Mouse (Mus musculus) lung, adult 10 weeks (tissue): ENCODE results near the gene Rint1. TPM values are rescaled to one million over a fixed set of nuclear protein-coding genes. Genes with fewer than 3 reads are reported as not detected.

Experiments
- polyA plus RNA-seq: library from polyadenylated mRNA; stranded (reverse); fragments of 350-450 nt; fragmentation: Illumina TruSeq; extraction: RNeasy Lipid Tissue Mini Kit (QIAGEN cat#74804); gene quantifications from one replicate; pipeline ENCODE4 v1.2.3, GENCODE M21; 2014; ENCODE audit warnings: low read depth, low replicate concordance; ENCODE audit not compliant: insufficient read depth

Gene Rint1
- 10.8 TPM for polyA plus RNA-seq

GRCm38 (mm10) chr5:23787536-23788389, at the start of gene Rint1:
TSS of gene Rint1 (plus strand) at chr5:23787711.

DNA sequence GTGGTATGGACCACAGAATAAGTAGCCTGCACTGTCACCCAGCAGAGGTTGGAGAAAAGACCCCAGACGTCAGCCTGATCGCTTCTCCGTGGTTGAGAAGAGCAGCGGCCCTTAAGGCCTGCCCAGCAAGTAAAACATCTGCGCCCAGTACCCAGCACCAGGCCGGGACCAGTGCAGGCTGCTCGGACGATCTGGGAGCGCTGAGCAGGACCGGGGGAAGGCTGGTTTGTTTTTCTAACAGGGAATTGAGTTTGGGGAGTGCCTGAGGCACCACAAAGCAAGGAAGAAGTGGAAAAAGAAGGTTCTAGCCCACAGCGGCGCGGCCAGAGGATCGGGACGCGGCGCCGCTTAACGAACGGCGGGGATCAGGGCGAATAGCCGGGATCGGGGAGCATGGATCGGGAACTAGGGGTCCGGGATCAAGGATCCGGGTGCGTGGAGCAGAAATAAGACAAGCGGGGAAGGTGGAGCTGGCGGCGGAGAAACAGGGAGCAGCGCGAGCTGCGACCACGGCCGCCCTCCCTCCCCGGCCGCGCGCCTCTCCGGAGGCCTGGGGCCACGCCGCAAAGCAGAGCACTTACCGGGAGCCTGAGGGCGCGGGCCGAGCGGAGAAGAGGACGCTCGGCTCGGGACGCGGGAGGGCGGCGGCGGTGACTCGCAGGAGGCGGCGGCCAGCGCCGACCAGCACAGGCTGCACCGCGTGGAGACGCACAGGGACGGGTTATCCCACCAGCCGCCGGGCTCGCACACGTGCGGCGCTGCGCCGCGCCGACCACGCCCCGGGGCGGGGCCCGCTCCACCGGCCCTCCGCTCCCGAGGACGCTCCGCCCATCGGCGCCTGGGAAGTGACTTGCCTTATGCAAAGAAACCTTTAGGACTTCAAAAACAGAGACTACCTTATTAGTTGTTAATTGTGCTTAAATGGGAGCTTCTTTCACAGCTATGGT, 4.3 kb upstream of the Rint1 start, which contains the start of gene Pus7:
Gene Pus7 (minus strand): TSS at position 781 of the 947 bp plus-strand sequence.

DNA sequence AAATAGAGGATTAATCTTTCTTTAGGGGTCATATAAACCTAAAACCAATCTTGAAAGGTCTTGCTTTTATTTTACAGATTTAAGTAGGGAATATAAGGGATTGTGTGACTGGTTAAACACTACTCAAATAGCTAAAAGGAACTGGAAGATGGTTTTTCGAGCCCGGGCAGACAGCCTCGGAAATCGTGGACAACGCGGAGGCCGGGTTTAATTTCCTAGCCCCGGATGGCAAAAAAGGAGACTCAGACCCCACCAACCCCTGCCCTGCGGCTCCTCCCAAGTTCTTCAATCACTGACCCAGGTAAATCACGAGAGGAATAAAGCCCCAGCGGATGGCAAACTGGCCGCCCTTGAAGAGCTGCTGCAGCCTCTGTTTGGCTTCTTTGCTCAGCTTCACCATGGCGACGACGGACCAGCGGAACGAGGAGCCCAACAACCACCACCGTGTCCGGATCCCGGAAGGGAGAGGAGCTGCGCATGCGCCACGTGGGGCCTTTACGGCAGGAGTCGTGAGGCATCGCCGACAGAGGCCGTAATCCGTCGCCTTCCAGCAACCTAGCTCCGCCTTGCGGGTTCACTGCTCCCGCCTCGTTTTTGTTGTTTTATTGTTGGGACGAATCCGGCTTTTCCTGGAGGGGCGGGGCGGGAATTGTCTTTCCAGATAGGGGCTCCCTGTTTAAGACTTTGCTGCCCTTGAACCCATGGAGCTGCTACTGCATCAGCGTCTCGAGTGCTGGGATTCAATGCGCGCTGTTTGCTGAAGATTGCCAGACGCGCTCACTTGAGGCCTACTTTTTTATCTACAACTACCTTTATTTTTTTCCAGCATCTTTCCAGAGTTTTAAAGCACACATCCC, 56.4 kb downstream of the Rint1 start, which contains the start of gene Tomm7:
Gene Tomm7 (minus strand): TSS at position 488 of the 857 bp plus-strand sequence.

Other genes starting within 250 kb of the Rint1 start
- gene Srpk2, start 103.1 kb upstream of the Rint1 start, polyA plus RNA-seq, result 8.5 TPM
- 3.4 TPM for gene Pus7, start 4.0 kb upstream of the Rint1 start, polyA plus RNA-seq
- 134 TPM for gene Tomm7, start 56.5 kb downstream of the Rint1 start, polyA plus RNA-seq
- gene Fam126a, start 243.0 kb downstream of the Rint1 start, polyA plus RNA-seq, result 7.8 TPM